Mouse (Mus musculus): ENCODE results near the gene Gm9044.
"Not testable (repeated sequence)": the region's sequence is repeated elsewhere in the genome, so short reads cannot be mapped to it uniquely, and the experiment has no call there.

GRCm38 (mm10) chr10:118354005-118354404, 21.8 kb upstream of the Gm9044 start, which contains the start of gene Gm9049:
- TF ChIP-seq CTCF (IDR thresholded peaks at IDR 0.05; ENCODE audit: control insufficient read depth, insufficient read depth, low read length); POLR2A (IDR thresholded peaks at IDR 0.05; ENCODE audit: borderline replicate concordance, control insufficient read depth, low read depth, low read length): not testable (repeated sequence)

Measured in bone marrow, adult 2 months (tissue).